Mouse (Mus musculus) midbrain, embryonic 10.5 days (tissue): ENCODE measurements around the gene Diras1. TPM values are rescaled to one million over a fixed set of nuclear protein-coding genes. Genes with fewer than 3 reads are reported as not detected.
A peak's percentile ranks its signal among the peaks of the same experiment; 100 is the strongest.
"Not testable (repeated sequence)": the region's sequence is repeated elsewhere in the genome, so short reads cannot be mapped to it uniquely, and the experiment has no call there.

ENCODE experiments used
- DNase-seq: peaks from one replicate; pipeline ENCODE4 v3.0.0-alpha.2; 2017; ENCODE audit warnings: low spot score
- H3K27ac ChIP-seq: fragments of 300-500 bp; sonication (generic); replicated peaks from 2 replicates; pipeline ENCODE4 v1.5.1; 2016; ENCODE audit warnings: mild to moderate bottlenecking
- H3K27me3 ChIP-seq: fragments of 300-500 bp; sonication (generic); 2 replicates; pipeline ENCODE4 v1.6.1; 2016; ENCODE audit warnings: low read depth, mild to moderate bottlenecking; ENCODE audit not compliant: poor library complexity, severe bottlenecking
- H3K36me3 ChIP-seq: fragments of 300-500 bp; sonication (generic); 2 replicates; pipeline ENCODE4 v1.6.1; 2016; ENCODE audit warnings: mild to moderate bottlenecking, moderate library complexity
- H3K4me1 ChIP-seq: fragments of 300-500 bp; sonication (generic); 2 replicates; pipeline ENCODE4 v1.6.1; 2016
- H3K4me3 ChIP-seq: fragments of 300-500 bp; sonication (generic); 2 replicates; pipeline ENCODE4 v1.5.1; 2016; ENCODE audit warnings: mild to moderate bottlenecking, moderate library complexity
- H3K9me3 ChIP-seq: fragments of 300-500 bp; sonication (generic); replicated peaks from 2 replicates; pipeline ENCODE4 v1.6.1; 2016; ENCODE audit warnings: mild to moderate bottlenecking
- WGBS: fragments of 180-500 bp; shearing (Covaris S2); methylation state at CpG from one replicate; pipeline ENCODE4 v1.1.7; 2016; 5-methylcytosine and 5-hydroxymethylcytosine counted together
- polyA plus RNA-seq: library from polyadenylated mRNA; unstranded; fragments of >200 nt; fragmentation: Nextera tagmentation; extraction: Ambion mirVana; gene quantifications from 2 replicates; pipeline ENCODE4 v1.2.1, GENCODE M21; 2016

The Diras1 gene
- 3.0 and 6.4 TPM in 2 replicates for polyA plus RNA-seq

DNA sequence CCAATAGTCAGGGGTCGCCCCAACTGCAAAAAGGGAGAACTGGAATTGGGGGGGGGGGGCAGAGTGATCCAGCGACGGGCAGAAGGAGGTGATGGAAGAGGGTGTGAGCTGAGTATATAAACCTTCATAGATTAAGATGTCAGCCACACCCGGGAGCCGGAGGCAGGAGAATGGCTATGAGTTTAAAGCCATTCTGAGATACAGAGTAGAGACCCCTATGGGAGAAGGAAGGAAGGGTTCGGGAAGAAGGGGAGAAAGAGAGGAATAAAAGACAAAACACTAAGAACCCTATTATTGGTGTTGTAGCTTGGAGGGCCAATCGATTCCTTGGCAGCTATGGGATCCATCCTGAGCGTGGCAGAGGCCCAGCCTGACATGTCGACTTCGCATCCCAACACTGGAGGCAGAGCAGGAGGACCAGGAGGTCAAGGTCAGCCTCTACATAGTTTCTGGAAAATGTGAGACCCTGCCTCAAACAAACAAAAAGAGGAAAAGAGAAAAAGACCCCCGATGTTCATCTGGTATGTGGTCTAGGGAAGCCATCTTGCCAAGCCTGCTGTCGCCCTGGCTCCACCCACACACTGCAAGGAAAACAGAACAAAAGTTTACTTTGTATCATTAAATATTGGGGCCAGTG lies at the start of gene Diras1:
Diras1 (minus strand) TSS at position 24 of the 637 bp plus-strand sequence.
- DNase-seq: no peak
- peaks cover 27% of the 10 kb centered on the region for H3K4me1 ChIP-seq
- peak within 1 kb of the TSS; percentile 76 for H3K27ac ChIP-seq
- WGBS: 57% methylated on average over 12 of the region's 12 CpGs
- peaks cover 56% of the 10 kb centered on the region for H3K27me3 ChIP-seq
- H3K36me3 ChIP-seq: peaks cover 8% of the 10 kb centered on the region
- H3K9me3 ChIP-seq: no peaks in the 10 kb centered on the region
- peak within 1 kb of the TSS; percentile 62 for H3K4me3 ChIP-seq

DNA sequence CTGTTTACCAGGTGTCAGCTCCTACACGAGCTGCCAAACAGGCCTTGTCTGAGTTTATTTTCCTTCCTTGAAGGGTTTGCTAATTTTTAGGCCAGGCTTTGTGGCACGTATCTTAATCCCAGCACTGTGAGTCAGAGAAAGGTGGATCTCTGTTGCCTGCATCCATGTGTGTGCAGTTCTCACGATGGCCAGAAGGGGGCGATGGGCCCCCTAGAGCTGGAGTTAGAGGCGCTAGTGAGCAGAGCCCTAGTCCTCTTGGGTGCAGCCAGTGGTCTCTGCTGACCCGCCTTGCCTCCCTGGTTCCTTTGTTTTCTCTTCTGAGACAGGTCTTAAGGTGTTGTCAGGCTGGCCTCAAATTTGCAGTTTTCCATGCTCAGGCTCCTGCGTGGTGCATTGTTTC lies 48.0 kb upstream of the Diras1 start:
- Histone ChIP-seq H3K4me3 (no peak overlapping the region), H3K9me3 (no peaks in the 10 kb centered on the region), H3K27me3 (no peaks in the 10 kb centered on the region), H3K4me1 (peaks cover 39% of the 10 kb centered on the region), H3K27ac (no peak overlapping the region), H3K36me3 (peaks cover 70% of the 10 kb centered on the region)
- 66% methylated on average over 7 of the region's 7 CpGs for WGBS
- peak; percentile 28 for DNase-seq

DNA sequence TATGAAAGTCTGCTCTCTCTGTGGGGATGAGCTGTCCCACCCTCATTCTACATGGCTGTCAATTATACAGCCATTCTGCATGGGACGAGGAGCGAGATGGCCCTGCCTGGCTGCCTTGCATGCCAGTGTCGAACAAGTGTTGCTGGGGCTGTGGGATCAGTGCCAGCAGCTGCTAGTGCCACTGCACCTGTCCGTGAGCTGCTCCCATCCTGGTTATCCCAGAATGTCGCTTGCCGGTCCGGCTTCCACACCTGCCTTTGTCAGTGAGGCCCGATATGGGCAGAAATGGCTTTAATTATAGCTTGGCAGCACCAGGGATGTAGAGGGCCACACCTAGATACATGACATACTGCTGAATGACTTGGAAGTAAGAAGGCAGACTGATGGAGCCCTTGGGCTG lies 46.8 kb upstream of the Diras1 start:
- DNase-seq: no peak
- 96% methylated on average over 8 of the region's 8 CpGs for WGBS
- H3K36me3 ChIP-seq: peaks cover 58% of the 10 kb centered on the region

DNA sequence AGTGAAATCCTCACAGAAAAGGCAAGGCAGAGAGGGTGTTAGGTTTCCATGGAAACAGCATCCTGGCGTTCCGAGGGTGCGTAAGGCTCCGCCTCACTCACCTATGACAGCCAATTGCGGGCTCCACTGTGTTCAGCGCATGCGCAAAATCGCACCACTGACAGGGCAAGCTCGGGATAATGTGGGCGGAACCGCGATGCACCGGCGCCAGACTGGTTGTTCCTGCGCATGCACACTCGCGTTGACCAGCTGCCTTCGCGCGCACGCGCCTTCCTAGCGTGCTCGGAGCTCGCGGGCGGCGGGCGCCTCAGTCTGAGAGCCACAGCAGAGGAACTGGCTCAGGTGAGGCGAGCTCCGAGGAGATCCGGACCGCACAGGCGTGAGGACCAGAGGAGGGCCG lies 44.4 kb upstream of the Diras1 start, which contains the start of gene Thop1:
Thop1 (plus strand) TSS at position 200 of the 400 bp plus-strand sequence.
- peaks cover 34% of the 10 kb centered on the region for H3K36me3 ChIP-seq
- peak within 1 kb of the TSS; percentile 85 for H3K4me3 ChIP-seq
- no peaks in the 10 kb centered on the region for H3K9me3 ChIP-seq
- H3K27ac ChIP-seq: peak within 1 kb of the TSS; percentile 89
- under 1% methylated on average over 35 of the region's 35 CpGs for WGBS
- DNase-seq: peak; percentile 100
- H3K4me1 ChIP-seq: peaks cover 35% of the 10 kb centered on the region
- no peaks in the 10 kb centered on the region for H3K27me3 ChIP-seq

More for the DNA sequence above, 46.8 kb upstream of the Diras1 start:
- Histone ChIP-seq H3K4me3 (no peak overlapping the region), H3K27me3 (no peaks in the 10 kb centered on the region), H3K27ac (no peak overlapping the region), H3K4me1 (peaks cover 39% of the 10 kb centered on the region), H3K9me3 (no peaks in the 10 kb centered on the region)

DNA sequence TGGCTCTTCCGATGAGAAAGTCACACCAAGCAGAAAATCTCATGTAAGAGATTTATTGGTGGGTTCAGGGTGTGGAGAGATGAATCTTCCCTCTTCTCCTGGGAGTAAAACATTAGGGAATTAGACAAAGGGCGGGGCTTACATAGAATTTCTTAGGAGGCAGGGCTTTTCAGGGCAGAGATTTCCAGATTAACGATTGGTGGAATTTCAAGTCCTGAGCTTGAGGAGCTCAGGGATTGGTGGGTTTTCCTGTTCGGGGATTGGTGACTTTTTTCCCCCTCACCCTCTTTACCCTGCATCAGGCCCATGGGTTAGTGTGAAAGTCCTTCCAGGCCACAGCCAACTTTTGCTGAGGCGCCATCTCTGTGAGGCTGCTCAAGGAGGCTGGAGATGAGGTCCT lies 43.2 kb upstream of the Diras1 start:
- H3K36me3 ChIP-seq: peaks cover 23% of the 10 kb centered on the region
- no peak for DNase-seq
- WGBS: 76% methylated on average over 5 of the region's 5 CpGs
- no peaks in the 10 kb centered on the region for H3K27me3 ChIP-seq
- H3K4me1 ChIP-seq: peaks cover 35% of the 10 kb centered on the region
- H3K9me3 ChIP-seq: no peaks in the 10 kb centered on the region
- peak overlapping the region; percentile 89 for H3K27ac ChIP-seq
- H3K4me3 ChIP-seq: peak overlapping the region; percentile 85; the same call in 1 of the 2 replicates

DNA sequence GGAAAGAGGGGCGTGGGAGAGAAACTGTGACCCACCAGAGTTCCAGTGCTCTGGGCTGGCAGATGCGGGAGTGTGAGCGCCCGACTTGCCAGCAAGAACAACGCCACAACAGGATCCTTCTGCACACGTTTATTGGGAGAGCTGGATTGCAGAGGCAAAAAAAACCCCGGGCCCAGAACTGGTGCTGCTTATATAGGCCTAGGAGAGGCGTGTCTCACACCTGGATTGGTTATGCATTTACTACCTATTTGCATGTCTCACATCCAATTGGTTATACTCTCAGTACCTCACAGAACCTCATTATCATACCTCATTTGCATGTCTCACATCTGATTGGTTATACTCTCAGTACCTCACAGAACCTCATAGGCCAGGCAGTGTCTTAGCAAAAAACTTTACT lies 39.1 kb upstream of the Diras1 start:
- H3K4me3 ChIP-seq, H3K9me3 ChIP-seq, H3K36me3 ChIP-seq, H3K27me3 ChIP-seq, DNase-seq, H3K27ac ChIP-seq: not testable (repeated sequence)
- H3K4me1 ChIP-seq: peaks cover 15% of the 10 kb centered on the region
- WGBS: 89% methylated on average over 8 of the region's 8 CpGs

DNA sequence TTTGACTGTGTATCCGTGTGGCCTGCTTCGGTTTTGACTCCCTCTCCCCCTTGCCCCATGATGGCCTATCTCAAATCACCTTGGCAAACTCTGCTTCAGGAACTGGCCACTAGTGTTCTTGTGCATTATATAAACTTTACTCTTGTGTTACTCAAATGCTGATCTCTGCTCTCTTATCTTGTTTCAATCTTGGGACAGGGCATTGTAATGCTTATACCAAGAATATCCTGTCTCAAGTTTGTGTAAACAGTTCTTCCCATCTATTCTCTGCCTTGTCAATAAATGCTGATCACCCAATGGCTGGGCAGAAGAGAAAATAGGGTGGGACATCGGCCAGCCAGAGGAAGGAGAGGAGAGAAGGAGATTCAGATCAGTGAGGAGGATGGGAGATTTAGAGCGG lies 37.2 kb upstream of the Diras1 start:
- 69% methylated on average over 4 of the region's 4 CpGs for WGBS
- no peak overlapping the region for H3K27ac ChIP-seq
- no peak overlapping the region for H3K4me3 ChIP-seq
- H3K4me1 ChIP-seq: peaks cover 24% of the 10 kb centered on the region
- H3K27me3 ChIP-seq: no peaks in the 10 kb centered on the region
- no peaks in the 10 kb centered on the region for H3K9me3 ChIP-seq
- 0 out of 2 replicates have a peak, but pooled peaks cover 3% of the 10 kb centered on the region for H3K36me3 ChIP-seq
- DNase-seq: no peak

DNA sequence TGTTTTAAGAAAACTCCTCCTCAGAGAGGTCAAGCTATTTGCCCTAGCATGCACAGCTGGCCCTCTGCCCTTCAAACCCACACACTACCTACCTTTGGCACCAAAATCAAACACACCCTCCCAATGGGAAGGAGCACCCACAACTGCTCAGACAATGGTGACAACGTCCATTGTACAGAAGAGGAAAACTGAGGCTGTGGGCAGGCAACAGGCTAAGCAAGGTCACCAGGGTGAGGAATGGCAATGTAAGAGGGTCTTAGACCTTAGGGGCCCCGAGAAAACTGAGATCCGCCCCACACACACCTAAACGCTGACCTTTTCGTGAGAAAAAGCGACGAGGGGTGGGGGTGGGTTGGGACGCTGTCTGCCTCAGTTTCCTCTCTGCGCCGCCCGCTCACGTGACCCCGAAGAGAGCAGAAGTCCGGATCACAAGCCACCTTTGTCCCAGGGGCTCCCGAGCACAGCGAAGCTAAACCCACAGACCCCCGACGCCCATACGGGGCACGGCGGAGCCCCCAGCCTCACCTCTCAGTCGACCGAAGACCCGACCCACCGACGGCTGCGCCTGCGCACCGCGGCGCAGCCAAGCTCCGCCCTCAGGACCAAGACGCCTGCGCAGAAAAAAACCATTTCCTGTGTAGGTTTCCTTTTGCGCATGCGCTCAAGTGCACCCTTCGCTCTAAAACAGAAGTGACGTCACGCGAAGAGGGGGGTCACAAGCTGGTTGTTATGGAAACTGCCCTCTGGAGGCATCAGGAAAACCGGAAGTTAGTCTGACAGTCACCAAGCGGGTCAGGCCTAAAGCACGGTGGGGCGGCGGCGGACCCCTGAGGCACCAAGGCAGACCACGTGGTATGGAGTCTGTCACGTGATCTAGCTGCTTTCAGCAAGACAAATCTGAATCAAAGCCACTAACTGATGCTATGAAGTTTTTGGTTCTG lies 34.4 kb upstream of the Diras1 start, which contains the start of gene Sgta:
Sgta (minus strand) TSS at position 579 of the 941 bp plus-strand sequence.
- DNase-seq: peak; percentile 99
- Histone ChIP-seq H3K4me3 (peak within 1 kb of the TSS; percentile 73), H3K36me3 (peaks cover 22% of the 10 kb centered on the region), H3K27me3 (no peaks in the 10 kb centered on the region), H3K4me1 (peaks cover 24% of the 10 kb centered on the region), H3K9me3 (no peaks in the 10 kb centered on the region), H3K27ac (peak within 1 kb of the TSS; percentile 86)
- under 1% methylated on average over 48 of the region's 48 CpGs for WGBS

DNA sequence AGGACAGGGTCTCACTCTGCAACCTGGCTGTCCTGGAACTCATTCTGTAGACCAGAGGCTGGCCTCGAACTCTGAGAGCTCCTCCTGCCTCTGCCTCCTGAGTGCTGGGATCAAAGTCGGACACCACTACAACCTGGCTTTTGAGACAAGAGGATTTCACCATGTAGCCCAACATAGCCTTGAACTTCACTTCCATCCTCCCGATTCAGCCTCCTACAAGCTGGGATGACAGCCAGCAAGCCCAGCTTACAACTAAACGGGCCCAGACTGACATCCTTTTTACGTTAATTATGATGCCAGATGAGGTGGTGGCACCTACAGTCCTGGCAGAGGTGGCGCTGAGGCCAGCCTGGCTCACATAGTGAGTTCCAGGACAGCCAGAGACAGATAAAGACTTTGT lies 33.4 kb upstream of the Diras1 start:
- Histone ChIP-seq H3K4me1 (peaks cover 24% of the 10 kb centered on the region), H3K27me3 (no peaks in the 10 kb centered on the region), H3K4me3 (peak overlapping the region; percentile 73), H3K36me3 (peaks cover 29% of the 10 kb centered on the region), H3K27ac (no peak overlapping the region), H3K9me3 (no peaks in the 10 kb centered on the region)
- no peak for DNase-seq
- WGBS: 91% methylated on average over 6 of the region's 6 CpGs

DNA sequence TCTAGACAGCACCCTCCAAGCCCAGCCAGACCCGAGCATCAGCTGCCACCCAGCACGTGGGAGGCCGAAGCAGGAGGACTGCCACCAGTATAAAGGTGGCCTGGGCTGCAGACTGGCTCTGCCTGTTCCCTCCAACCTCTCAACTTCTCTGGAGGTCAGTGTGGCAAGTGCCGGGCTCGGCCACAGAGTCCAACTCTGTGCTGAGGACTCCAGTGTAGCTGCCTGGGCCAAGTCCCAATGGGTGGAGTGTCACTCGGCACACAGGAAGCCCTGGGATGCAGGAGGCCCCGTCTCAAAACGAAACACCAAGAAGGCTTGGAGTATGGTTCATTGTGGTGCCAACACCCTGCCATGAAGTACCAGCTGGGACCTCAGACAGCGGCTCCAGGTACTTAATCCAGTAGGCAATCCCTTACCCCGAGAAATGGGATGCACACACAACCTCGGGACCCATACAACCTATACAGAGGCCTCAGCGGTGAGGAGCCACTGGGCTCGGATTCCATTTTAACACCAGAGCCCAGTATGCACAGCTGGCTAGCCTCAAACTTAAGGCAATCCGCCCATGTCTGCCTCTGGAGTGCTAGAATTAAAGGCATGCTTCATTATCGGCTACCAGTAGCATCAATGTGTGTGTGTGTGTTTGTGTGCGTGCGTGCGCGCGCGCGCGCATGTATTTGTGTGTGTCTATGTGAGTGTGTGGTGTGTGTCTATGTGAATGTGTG lies 32.1 kb upstream of the Diras1 start:
- 95% methylated on average over 23 of the region's 23 CpGs for WGBS
- Histone ChIP-seq H3K27ac (no peak overlapping the region), H3K27me3 (no peaks in the 10 kb centered on the region), H3K9me3 (no peaks in the 10 kb centered on the region), H3K36me3 (peaks cover 41% of the 10 kb centered on the region), H3K4me3 (0 out of 2 replicates have a peak overlapping the region, but pooled peaks have one; percentile 12), H3K4me1 (peaks cover 24% of the 10 kb centered on the region)
- no peak for DNase-seq

DNA sequence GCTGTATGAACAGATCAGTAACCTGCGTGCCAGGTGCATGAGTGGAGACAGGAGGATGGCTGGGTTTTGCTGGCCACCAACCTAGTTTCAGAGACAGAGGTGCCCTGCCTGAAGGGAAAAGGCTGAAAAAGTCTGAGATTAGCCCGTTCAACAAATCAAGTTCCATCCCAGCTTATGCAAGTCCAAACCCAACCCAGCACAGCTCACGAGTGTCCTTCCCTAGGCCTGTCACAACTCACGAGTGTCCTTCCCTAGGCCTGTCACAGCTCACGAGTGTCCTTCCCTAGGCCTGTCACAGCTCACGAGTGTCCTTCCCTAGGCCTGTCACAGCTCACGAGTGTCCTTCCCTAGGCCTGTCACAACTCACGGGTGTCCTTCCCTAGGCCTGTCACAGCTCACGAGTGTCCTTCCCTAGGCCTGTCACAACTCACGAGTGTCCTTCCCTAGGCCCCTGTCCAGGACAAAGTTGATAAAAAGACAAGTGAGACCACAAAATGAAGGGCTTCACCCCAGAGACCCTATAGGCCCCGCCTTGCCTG lies 30.4 kb upstream of the Diras1 start:
- not testable (repeated sequence) for H3K4me3 ChIP-seq, DNase-seq, H3K27me3 ChIP-seq, H3K27ac ChIP-seq, H3K9me3 ChIP-seq
- H3K36me3 ChIP-seq: peaks cover 58% of the 10 kb centered on the region
- 88% methylated on average over 11 of the region's 11 CpGs for WGBS
- H3K4me1 ChIP-seq: peaks cover 24% of the 10 kb centered on the region

DNA sequence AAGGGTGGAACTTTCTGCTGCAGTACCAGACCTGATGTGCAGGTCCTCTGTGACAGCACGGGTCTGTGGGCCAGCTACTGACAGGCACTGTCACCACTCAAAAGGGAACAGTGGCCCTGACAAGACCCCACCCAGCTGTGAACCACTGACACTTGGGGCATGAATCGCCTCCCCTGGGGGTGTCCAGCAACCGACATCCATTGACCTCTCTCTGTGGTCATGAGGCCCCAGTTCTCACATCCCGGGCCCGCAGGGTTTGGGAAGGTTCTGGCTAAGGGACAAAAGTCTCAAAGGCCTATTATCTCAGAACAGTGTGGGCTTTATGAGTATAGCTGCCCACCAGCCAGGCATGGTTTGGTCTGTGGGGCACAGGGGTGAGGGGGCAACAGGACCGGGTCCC lies 29.7 kb upstream of the Diras1 start:
- peaks cover 24% of the 10 kb centered on the region for H3K4me1 ChIP-seq
- no peaks in the 10 kb centered on the region for H3K9me3 ChIP-seq
- H3K27me3 ChIP-seq: no peaks in the 10 kb centered on the region
- no peak overlapping the region for H3K4me3 ChIP-seq
- H3K27ac ChIP-seq: no peak overlapping the region
- H3K36me3 ChIP-seq: peaks cover 65% of the 10 kb centered on the region
- DNase-seq: no peak
- 94% methylated on average over 6 of the region's 6 CpGs for WGBS
